Mouse (Mus musculus): ENCODE data around the gene Slc35f2. TPM values are rescaled to one million over a fixed set of nuclear protein-coding genes. Genes with fewer than 3 reads are reported as not detected.

The Slc35f2 gene
- polyA plus RNA-seq, 1 experiment from 2014 or later, result 3.8 TPM

DNA sequence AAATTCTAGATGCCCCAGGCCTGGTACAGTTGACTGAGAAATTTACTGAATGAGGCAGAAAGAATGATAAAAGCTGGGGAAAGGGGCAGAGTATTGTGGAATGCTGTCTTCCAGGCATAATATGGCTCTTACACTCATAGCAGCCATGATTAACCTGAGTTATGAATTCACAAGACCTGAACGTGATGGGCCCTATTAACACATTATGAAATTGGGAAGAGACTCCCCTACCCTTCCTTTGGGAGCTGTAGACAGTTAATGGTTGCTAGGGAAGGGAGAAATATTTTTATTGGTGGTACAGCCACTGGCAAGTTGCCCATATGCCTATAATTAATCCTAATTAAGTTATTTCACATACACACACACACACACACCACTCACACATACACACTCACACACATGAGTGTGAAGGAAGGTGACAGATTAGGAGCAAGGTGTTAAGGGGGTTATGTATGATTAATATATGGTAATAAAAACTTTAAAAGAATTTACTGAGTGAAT is 22.5 kb downstream of the Slc35f2 start:
- WGBS, result 68% methylated on average over 1 of the region's 1 CpGs

DNA sequence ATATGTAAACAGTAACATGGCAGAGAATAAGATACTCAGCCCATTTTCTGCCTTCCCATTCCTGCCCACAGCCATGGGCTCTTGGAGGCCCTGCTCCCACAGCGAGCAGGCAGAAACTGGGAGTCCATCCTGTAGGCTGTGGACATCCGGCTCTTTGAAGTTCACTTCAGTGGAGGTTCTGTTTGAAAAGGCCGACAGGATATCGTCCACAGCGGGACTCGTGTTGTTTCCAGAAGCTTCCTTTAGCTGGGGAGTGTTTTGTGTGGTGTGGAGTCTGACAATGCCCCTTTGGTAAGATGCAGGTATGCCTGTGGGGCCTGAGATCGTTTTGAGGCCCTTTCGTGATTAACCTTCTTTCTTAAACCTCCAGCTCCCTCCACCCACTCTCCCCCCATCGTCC is 23.2 kb downstream of the Slc35f2 start:
- 49% methylated on average over 9 of the region's 9 CpGs for WGBS

More for the DNA sequence above, 22.5 kb downstream of the Slc35f2 start:
- no peak overlapping the region for H3K4me3 ChIP-seq (replicated peaks)
- H3K9me3 ChIP-seq, result no peaks in the 10 kb centered on the region
- H3K9ac ChIP-seq, result no peak overlapping the region
- no peak; the same call in 1 of the 2 replicates for ATAC-seq (ENCODE audit: low FRiP score)
- no peak overlapping the region for H3K4me2 ChIP-seq
- H3K27me3 ChIP-seq, result no peaks in the 10 kb centered on the region
- H3K4me1 ChIP-seq, result peaks cover 9% of the 10 kb centered on the region; the same call in 1 of the 2 replicates
- H3K36me3 ChIP-seq (replicated peaks), result no peaks in the 10 kb centered on the region
- H3K27ac ChIP-seq, result no peak overlapping the region

DNA sequence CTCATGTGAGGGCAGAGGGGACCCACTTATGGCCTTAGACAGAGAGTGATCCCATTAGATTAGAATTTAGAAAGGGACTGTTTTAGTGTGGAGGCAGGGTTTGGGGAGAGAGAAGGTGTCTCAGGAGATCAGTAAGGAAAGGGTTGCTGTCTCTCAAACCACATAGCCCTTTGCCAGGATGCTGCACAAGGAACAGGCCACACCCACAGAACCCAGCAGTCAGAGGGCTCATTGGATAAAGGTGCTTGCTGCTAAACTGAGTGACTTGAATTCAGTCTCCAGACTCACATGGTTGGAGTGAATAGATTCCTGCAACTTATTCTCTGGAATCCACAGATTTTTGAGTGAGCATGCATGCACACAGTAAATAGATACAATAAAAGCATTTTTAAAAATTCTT is 24.0 kb downstream of the Slc35f2 start:
- H3K4me3 ChIP-seq (replicated peaks), result no peak overlapping the region
- H3K4me1 ChIP-seq, result peaks cover 9% of the 10 kb centered on the region; the same call in 1 of the 2 replicates
- H3K9ac ChIP-seq, result no peak overlapping the region
- ATAC-seq (ENCODE audit: low FRiP score), result peak; percentile 33; the same call in 1 of the 2 replicates
- H3K27ac ChIP-seq, result 0 out of 2 replicates have a peak overlapping the region, but pooled peaks have one; percentile 21
- no peaks in the 10 kb centered on the region for H3K27me3 ChIP-seq
- H3K4me2 ChIP-seq, result no peak overlapping the region
- no peaks in the 10 kb centered on the region for H3K9me3 ChIP-seq
- H3K36me3 ChIP-seq (replicated peaks), result no peaks in the 10 kb centered on the region

More for the DNA sequence above, 23.2 kb downstream of the Slc35f2 start:
- H3K4me2 ChIP-seq, result no peak overlapping the region
- H3K9me3 ChIP-seq, result no peaks in the 10 kb centered on the region
- H3K4me1 ChIP-seq, result peaks cover 9% of the 10 kb centered on the region; the same call in 1 of the 2 replicates
- H3K27me3 ChIP-seq, result no peaks in the 10 kb centered on the region
- ATAC-seq (ENCODE audit: low FRiP score), result no peak
- no peaks in the 10 kb centered on the region for H3K36me3 ChIP-seq (replicated peaks)
- no peak overlapping the region for H3K9ac ChIP-seq
- 0 out of 2 replicates have a peak overlapping the region, but pooled peaks have one; percentile 21 for H3K27ac ChIP-seq
- H3K4me3 ChIP-seq (replicated peaks), result no peak overlapping the region

DNA sequence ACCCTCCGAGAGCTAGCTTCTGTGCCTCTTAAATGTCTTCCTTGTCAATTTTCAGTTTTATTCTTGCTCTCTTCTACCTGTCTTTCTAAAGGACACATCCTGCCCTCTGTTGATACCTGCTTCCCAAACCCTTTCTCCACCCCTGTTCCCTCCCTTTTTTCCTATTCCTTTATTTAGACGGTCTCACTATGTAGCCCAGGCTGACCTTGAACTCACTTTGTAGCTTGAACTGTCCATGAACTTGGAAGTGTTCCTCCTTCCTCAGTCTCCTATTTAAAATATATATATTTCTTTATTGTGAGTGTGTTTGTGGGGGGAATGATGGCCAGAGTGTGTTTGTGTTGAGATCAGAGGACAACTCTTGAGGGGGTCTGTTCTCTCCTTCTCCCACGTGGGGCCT is 25.0 kb downstream of the Slc35f2 start:
- Histone ChIP-seq H3K4me1 (peaks cover 9% of the 10 kb centered on the region; the same call in 1 of the 2 replicates), H3K4me2 (no peak overlapping the region), H3K9me3 (no peaks in the 10 kb centered on the region), H3K9ac (no peak overlapping the region), H3K27ac (no peak overlapping the region), H3K36me3 (replicated peaks) (no peaks in the 10 kb centered on the region), H3K27me3 (no peaks in the 10 kb centered on the region), H3K4me3 (replicated peaks) (no peak overlapping the region)
- WGBS, result 90% methylated on average over 3 of the region's 3 CpGs
- ATAC-seq (ENCODE audit: low FRiP score), result no peak

DNA sequence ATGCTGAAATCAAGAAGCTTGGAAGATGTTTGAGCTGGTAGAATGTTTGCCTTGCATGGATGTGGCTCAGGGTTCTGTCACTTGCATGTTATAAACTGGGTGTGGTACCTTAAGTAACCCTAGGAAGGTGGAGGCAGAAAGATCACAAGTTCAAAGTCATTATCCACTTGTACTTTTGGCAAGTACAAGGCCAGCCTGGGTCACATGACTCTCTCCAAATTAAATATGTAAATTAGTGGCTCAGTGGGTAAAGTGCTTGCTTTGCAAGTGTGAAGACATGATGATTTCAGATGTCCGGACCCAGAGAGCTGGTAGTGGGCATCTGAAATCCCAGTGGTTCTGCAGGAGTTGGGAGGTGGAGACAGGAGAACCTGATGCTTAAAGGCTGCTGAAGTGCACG is 25.8 kb downstream of the Slc35f2 start:
- ATAC-seq (ENCODE audit: low FRiP score), result no peak
- Histone ChIP-seq H3K4me1 (peaks cover 9% of the 10 kb centered on the region; the same call in 1 of the 2 replicates), H3K27ac (no peak overlapping the region), H3K9ac (no peak overlapping the region), H3K36me3 (replicated peaks) (no peaks in the 10 kb centered on the region), H3K27me3 (no peaks in the 10 kb centered on the region), H3K4me3 (replicated peaks) (no peak overlapping the region), H3K4me2 (no peak overlapping the region), H3K9me3 (no peaks in the 10 kb centered on the region)
- WGBS, result 86% methylated on average over 2 of the region's 2 CpGs

DNA sequence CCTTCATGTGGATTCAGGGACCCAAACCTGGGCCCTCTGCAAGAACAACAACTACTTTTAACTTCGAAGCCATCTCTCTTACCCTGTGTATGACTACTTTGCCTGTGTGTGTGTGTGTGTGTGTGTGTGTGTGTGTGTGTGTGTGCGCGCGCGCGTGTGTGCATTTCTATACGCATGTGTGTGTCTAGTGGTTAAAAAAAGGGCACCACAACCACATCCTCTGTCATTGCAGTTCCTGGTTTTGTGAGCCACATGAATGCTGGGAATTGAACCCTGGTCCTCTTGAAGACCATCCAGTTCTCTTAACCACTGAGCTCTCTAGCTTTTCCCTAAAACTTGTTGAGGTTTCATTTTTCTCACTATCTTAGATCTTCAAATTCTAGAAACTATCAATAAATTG is 31.6 kb downstream of the Slc35f2 start:
- Histone ChIP-seq H3K9ac (no peak overlapping the region), H3K36me3 (replicated peaks) (no peaks in the 10 kb centered on the region), H3K9me3 (no peaks in the 10 kb centered on the region), H3K27ac (no peak overlapping the region), H3K4me3 (replicated peaks) (no peak overlapping the region), H3K27me3 (no peaks in the 10 kb centered on the region), H3K4me2 (no peak overlapping the region), H3K4me1 (no peaks in the 10 kb centered on the region)
- ATAC-seq (ENCODE audit: low FRiP score), result no peak
- WGBS, result 99% methylated on average over 7 of the region's 7 CpGs

DNA sequence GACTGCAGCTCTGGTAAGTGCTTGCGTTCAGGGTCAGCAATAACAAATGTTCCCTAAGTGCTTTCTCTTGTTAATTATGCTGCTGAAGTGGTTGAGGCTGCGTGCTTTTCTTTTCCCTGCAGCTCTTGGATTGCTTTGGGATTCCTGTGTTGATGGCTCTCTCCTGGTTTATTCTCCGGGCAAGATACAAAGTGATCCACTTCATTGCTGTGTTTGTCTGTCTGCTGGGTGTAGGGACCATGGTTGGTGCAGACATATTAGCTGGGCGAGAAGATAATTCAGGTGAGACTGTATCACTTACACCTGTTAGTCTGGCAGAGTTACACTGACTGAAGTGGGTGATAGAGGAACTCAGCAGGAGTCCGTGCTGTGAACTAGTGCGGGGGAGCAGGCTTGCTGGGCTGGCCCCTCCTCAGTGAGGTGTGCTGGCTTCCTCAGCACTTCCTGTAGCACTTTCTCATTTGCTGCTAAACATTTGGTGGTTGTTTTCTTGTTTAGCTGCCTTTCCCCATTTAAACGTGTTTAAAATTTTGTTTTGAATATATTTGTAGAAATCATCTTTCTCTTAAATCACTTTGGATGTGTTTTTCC is 35.3 kb downstream of the Slc35f2 start:
- Histone ChIP-seq H3K9me3 (no peaks in the 10 kb centered on the region), H3K27me3 (no peaks in the 10 kb centered on the region), H3K9ac (no peak overlapping the region), H3K27ac (no peak overlapping the region), H3K4me1 (no peaks in the 10 kb centered on the region), H3K4me2 (no peak overlapping the region), H3K4me3 (replicated peaks) (no peak overlapping the region), H3K36me3 (replicated peaks) (no peaks in the 10 kb centered on the region)
- WGBS, result 28% methylated on average over 7 of the region's 7 CpGs
- ATAC-seq (ENCODE audit: low FRiP score), result no peak

DNA sequence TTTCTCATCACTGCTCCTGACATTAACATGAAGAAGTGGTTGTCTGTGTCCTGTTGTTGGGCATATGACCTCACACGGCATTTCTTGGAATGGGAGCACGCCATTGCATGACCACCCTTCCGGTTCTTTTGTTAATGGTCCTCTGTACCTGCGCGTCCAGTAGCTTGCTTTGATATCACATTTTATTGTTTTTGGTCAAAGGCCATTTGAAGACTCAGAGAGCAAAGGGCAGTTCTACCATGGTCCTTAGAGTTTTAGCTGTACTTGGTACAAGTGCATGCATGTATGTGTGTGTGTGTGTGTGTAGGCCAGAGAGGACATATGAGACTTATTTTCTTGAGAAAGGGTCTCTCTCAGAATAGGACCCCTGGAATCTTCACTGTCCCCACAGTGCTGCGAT is 42.1 kb downstream of the Slc35f2 start:
- Histone ChIP-seq H3K27me3 (no peaks in the 10 kb centered on the region), H3K27ac (no peak overlapping the region), H3K4me1 (no peaks in the 10 kb centered on the region), H3K9me3 (no peaks in the 10 kb centered on the region), H3K36me3 (replicated peaks) (no peaks in the 10 kb centered on the region), H3K9ac (no peak overlapping the region), H3K4me2 (no peak overlapping the region), H3K4me3 (replicated peaks) (no peak overlapping the region)
- ATAC-seq (ENCODE audit: low FRiP score), result no peak
- WGBS, result 95% methylated on average over 6 of the region's 6 CpGs

DNA sequence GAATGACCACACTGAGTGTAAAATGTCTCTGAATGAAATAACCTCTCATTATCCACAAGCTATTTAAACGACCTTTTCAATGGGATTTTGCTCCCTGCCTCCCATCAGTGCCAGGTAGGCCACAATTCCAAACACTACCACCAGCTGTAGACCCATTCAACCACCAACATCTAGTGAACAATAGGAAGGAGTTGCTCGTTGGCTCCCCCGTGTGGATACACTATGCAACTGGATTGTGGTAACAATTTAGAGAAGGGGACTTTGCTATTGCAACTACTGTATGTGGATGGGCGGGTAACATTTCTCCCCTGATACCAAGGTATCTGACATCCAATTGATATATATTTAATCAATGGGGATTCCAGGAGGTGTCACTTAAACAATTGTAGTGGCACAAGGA is 47.4 kb downstream of the Slc35f2 start:
- WGBS, result 42% methylated on average over 4 of the region's 4 CpGs
- Histone ChIP-seq H3K4me1 (no peaks in the 10 kb centered on the region), H3K4me3 (replicated peaks) (no peak overlapping the region), H3K27me3 (no peaks in the 10 kb centered on the region), H3K27ac (no peak overlapping the region), H3K4me2 (no peak overlapping the region), H3K9ac (no peak overlapping the region), H3K9me3 (no peaks in the 10 kb centered on the region), H3K36me3 (replicated peaks) (no peaks in the 10 kb centered on the region)
- no peak for ATAC-seq (ENCODE audit: low FRiP score)

DNA sequence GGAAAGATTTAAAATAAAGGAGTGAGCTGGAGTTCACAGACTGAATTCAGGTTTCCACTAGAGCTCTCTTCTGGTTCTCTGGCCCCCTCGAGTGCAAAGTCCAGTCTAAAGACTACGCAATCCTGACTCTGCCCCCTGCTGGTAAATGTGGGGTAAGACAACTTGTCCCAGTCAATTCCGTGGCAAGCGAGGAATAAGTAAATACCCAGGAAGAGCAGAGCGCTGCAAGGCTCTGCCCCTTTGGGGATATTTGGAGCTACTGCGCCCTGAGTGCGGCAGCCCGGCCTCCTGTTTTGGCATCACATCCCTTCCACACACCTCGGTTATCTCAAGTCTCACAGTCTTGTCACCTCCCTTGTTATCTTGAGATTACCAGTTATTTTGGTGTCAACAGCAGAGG is 54.0 kb downstream of the Slc35f2 start:
- H3K4me2 ChIP-seq, result no peak overlapping the region
- 0 out of 2 replicates have a peak, but pooled peaks cover 4% of the 10 kb centered on the region for H3K4me1 ChIP-seq
- no peaks in the 10 kb centered on the region for H3K36me3 ChIP-seq (replicated peaks)
- no peak overlapping the region for H3K9ac ChIP-seq
- WGBS, result 6% methylated on average over 9 of the region's 9 CpGs
- no peak overlapping the region for H3K27ac ChIP-seq
- ATAC-seq (ENCODE audit: low FRiP score), result no peak
- no peak overlapping the region for H3K4me3 ChIP-seq (replicated peaks)
- no peaks in the 10 kb centered on the region for H3K27me3 ChIP-seq
- H3K9me3 ChIP-seq, result no peaks in the 10 kb centered on the region

DNA sequence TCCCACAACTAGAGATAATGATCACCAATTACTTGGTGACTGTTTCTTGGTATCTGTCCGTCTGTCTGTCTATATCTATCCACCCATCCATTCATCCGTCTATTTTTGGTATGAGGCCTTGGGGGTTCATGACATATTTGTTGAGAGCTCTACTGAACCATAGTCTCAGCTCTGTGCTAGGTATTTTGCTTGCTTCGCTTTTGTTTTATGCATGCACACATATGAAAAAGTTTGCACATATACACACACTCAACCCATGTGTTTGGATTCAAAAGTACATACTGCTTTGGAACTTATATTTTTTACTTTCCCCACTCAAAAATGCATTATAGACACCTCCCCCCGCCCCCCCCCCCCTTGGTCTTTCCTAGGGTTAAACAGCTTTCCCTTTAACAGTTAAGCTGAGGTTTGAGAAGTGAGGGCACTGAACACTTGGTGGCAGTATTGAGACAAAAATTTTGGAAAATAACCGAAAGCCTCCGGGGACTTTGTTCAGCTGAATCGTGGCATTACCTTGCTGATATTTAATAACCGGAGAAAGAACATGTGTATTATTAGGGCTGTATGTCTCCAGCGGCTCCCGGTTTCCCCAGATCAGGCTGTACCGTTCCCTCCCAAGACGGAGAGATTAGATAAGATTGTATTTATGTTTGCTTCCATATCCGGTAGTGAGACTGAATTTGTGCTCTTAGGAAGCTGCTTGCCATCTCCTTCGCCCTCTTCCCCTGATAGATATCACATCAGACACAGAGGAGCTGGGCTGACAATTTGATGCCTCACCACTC is 57.9 kb downstream of the Slc35f2 start:
- 23% methylated on average over 14 of the region's 14 CpGs for WGBS
- peak overlapping the region; percentile 37 for H3K4me3 ChIP-seq (replicated peaks)
- H3K9ac ChIP-seq, result peak overlapping the region; percentile 51; the same call in 1 of the 2 replicates
- 0 out of 2 replicates have a peak, but pooled peaks cover 4% of the 10 kb centered on the region for H3K4me1 ChIP-seq
- no peaks in the 10 kb centered on the region for H3K36me3 ChIP-seq (replicated peaks)
- H3K27ac ChIP-seq, result no peak overlapping the region
- no peaks in the 10 kb centered on the region for H3K9me3 ChIP-seq
- H3K27me3 ChIP-seq, result no peaks in the 10 kb centered on the region
- peak; percentile 36; the same call in 1 of the 2 replicates for ATAC-seq (ENCODE audit: low FRiP score)
- peak overlapping the region; percentile 55 for H3K4me2 ChIP-seq

DNA sequence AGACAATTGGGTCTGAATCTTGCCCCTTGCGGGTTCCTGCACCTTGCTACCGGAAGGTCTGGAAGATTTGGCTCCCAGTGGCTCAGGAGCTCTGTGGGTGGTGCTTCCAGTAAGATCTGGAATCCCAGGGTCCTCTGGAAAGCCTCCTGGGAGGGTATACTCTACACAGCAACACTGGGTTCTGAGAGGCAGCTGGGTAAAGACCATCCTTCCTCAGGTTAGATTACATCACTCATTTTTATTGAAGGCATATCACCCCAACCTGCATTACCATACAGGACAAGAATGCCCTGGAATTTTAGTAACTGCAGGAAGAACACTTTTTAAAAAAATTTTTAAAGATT is 58.5 kb downstream of the Slc35f2 start:
- Histone ChIP-seq H3K4me2 (peak overlapping the region; percentile 55), H3K9ac (peak overlapping the region; percentile 51; the same call in 1 of the 2 replicates), H3K4me1 (0 out of 2 replicates have a peak, but pooled peaks cover 4% of the 10 kb centered on the region), H3K4me3 (replicated peaks) (peak overlapping the region; percentile 37), H3K36me3 (replicated peaks) (no peaks in the 10 kb centered on the region), H3K27me3 (no peaks in the 10 kb centered on the region), H3K9me3 (no peaks in the 10 kb centered on the region), H3K27ac (no peak overlapping the region)
- WGBS, result 49% methylated on average over 2 of the region's 2 CpGs
- ATAC-seq (ENCODE audit: low FRiP score), result peak; percentile 23; the same call in 1 of the 2 replicates

Measured in forebrain, embryonic 12.5 days (tissue).